In genomic region chr1:191254448-191254847, GRCm38 (mm10) we compare ENCODE assay signal across 8 mouse cellular contexts. TPM values are rescaled to one million over a fixed set of nuclear protein-coding genes. Genes with fewer than 3 reads are reported as not detected.
DNase-seq lines count a peak whose midpoint lies in the region; ATAC-seq lines count a peak whose summit lies in the region.
"Had no signal": no experiment of that assay in that cellular context is flagged by ENCODE, and none has a peak within 500 bp of the region (broad histone marks: within the 10 kb centered on the region; RNA-seq: fewer than 3 reads in every experiment).

No protein-coding gene starts in this region.

- WGBS in liver, embryonic 11.5 days, result 55% methylated on average over 5 of the region's 5 CpGs
- WGBS in limb, embryonic 10.5 days, result 63% methylated on average over 5 of the region's 5 CpGs

- no peaks in the 10 kb centered on the region; the same call in 1 of the 2 replicates for H3K27me3 ChIP-seq in liver, embryonic 11.5 days (replicated peaks; ENCODE audit: control insufficient read depth, insufficient read depth, low read length)
- no peaks in the 10 kb centered on the region for H3K27me3 ChIP-seq in limb, embryonic 10.5 days (ENCODE audit: low read depth, poor library complexity, severe bottlenecking)
- H3K27me3 ChIP-seq: embryonic facial prominence, embryonic 12.5 days had no signal

- no peak overlapping the region for H3K4me2 ChIP-seq in liver, embryonic 11.5 days
- H3K4me2 ChIP-seq: embryonic facial prominence, embryonic 12.5 days had no signal

- peak; percentile 23 for DNase-seq in liver
- no peak for DNase-seq in liver, embryonic 11.5 days (ENCODE audit: low spot score)
- DNase-seq in limb, embryonic 10.5 days (ENCODE audit: low spot score), result no peak
- DNase-seq in ovary, postnatal 36 days (ENCODE audit: low spot score), result peak; percentile 40
- DNase-seq in right cerebral cortex, adult 18-20 months, result no peak

- no peak for ATAC-seq in liver, embryonic 11.5 days (replicated peaks; ENCODE audit: low FRiP score)
- ATAC-seq in common myeloid progenitor, adult 5-6 weeks (replicated peaks; ENCODE audit: low read depth, poor library complexity, severe bottlenecking), result peak; percentile 33
- no peak for ATAC-seq in inflammation-experienced regulatory T-cells, adult 6 months

- no peak overlapping the region for H3K9ac ChIP-seq in liver, embryonic 11.5 days (ENCODE audit: low read depth, low read length)
- H3K9ac ChIP-seq: embryonic facial prominence, embryonic 12.5 days had no signal

- no peaks in the 10 kb centered on the region for H3K36me3 ChIP-seq in liver, embryonic 11.5 days (ENCODE audit: control insufficient read depth, insufficient read depth, low read length)
- H3K36me3 ChIP-seq in limb, embryonic 10.5 days, result no peaks in the 10 kb centered on the region
- H3K36me3 ChIP-seq: embryonic facial prominence, embryonic 12.5 days had no signal

- no peak overlapping the region for H3K27ac ChIP-seq in liver, embryonic 11.5 days (ENCODE audit: low read depth, low read length)
- H3K27ac ChIP-seq in limb, embryonic 10.5 days, result peak overlapping the region; percentile 44; the same call in 1 of the 2 replicates
- H3K27ac ChIP-seq: embryonic facial prominence, embryonic 12.5 days had no signal

- no peaks in the 10 kb centered on the region for H3K9me3 ChIP-seq in liver, embryonic 11.5 days (ENCODE audit: control insufficient read depth, low read length)
- no peaks in the 10 kb centered on the region for H3K9me3 ChIP-seq in limb, embryonic 10.5 days (replicated peaks)
- H3K9me3 ChIP-seq: embryonic facial prominence, embryonic 12.5 days had no signal

- no peaks in the 10 kb centered on the region; the same call in 1 of the 2 replicates for H3K4me1 ChIP-seq in liver, embryonic 11.5 days (replicated peaks; ENCODE audit: control insufficient read depth, insufficient read depth, low read length)
- peaks cover 36% of the 10 kb centered on the region for H3K4me1 ChIP-seq in limb, embryonic 10.5 days
- H3K4me1 ChIP-seq: embryonic facial prominence, embryonic 12.5 days had no signal

- no peak overlapping the region for H3K4me3 ChIP-seq in liver, embryonic 11.5 days (ENCODE audit: low read depth, low read length)
- no peak overlapping the region for H3K4me3 ChIP-seq in limb, embryonic 10.5 days
- H3K4me3 ChIP-seq: embryonic facial prominence, embryonic 12.5 days had no signal

RNA-seq across cellular contexts. Expression of gene Atf3, which starts 36.6 kb away (rescaled TPM):
- 3.1 and 3.6 TPM in 2 replicates for polyA plus RNA-seq in liver, embryonic 11.5 days (2014; fragmentation: Nextera tagmentation; extraction: Ambion mirVana)
- 17.2 and 39.8 TPM in 2 replicates for total RNA-seq in common myeloid progenitor, adult 5-6 weeks (2017)
- 1.8 and 2.8 TPM in 2 replicates for polyA plus RNA-seq in limb, embryonic 10.5 days (2016; fragmentation: Nextera tagmentation; extraction: Ambion mirVana)
- not detected for polyA plus RNA-seq in inflammation-experienced regulatory T-cells, adult 6 months (2017; shearing (Covaris generic))

Comparison
In these comparisons a context has a peak if more than half of its experiments do, and no peak if none do; other contexts are left out.
1. DNase-seq: peak in liver (single experiment) and ovary, postnatal 36 days (single experiment); none in liver, embryonic 11.5 days (single experiment), limb, embryonic 10.5 days (single experiment) and right cerebral cortex, adult 18-20 months (single experiment).